8 mouse cellular contexts compared by ENCODE assay signal in the genomic region with DNA sequence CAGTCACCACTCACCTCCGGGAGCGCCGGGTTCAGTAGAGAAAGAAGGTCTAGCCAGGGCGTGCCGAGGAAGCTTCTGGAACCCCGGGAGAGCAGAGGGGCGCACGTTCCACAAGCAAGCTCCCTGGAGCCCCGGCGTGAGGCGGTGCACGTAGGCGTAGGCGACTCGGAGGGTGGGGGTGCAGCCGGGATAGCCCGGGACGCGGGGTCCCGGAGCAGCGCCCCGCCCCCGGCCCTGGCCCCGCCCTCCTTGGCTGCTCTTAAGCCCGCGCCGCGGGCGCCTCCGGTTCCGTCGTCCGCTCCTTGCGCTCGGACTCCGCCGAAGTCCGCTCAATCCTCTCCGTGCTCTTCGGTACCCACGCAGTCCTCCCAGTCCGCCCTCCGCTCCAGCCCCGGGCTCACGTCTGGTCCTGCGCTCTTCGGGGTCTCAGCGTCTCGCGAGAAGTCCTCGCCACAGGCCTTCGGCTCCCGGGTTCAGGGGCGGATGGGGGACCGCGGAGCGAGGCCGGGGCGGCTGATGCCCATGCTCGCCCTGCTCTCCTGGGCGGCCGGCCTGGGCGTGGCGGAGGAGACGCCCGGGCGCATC. TPM values are rescaled to one million over a fixed set of nuclear protein-coding genes. Genes with fewer than 3 reads are reported as not detected.
DNase-seq lines count a peak whose midpoint lies in the region; ATAC-seq and TF ChIP-seq lines count a peak whose summit lies in the region.

Gene Plod2, plus strand, starts transcription at position 247 of the 585 bp plus-strand sequence.

- TF ChIP-seq POLR2A in ES-Bruce4 (IDR thresholded peaks at IDR 0.05; ENCODE audit: insufficient read depth, low read length): peak; percentile 61
- no peak for TF ChIP-seq POLR2A in thymus, adult 2 months (IDR thresholded peaks at IDR 0.05; ENCODE audit: control insufficient read depth, extremely low read depth, insufficient read depth, low read length, poor library complexity)

- H3K4me2 ChIP-seq in forebrain, embryonic 12.5 days: peak within 1 kb of the TSS; percentile 73
- peak within 1 kb of the TSS; percentile 93 for H3K4me2 ChIP-seq in heart, embryonic 15.5 days
- H3K4me2 ChIP-seq in lung, embryonic 14.5 days: peak within 1 kb of the TSS; percentile 73
- H3K4me2 ChIP-seq in neural tube, embryonic 15.5 days: peak within 1 kb of the TSS; percentile 84

- under 1% methylated on average over 40 of the region's 67 CpGs for WGBS in forebrain, embryonic 12.5 days
- under 1% methylated on average over 62 of the region's 67 CpGs for WGBS in heart, embryonic 15.5 days
- WGBS in lung, embryonic 14.5 days: under 1% methylated on average over 64 of the region's 67 CpGs
- under 1% methylated on average over 63 of the region's 67 CpGs for WGBS in neural tube, embryonic 15.5 days
- under 1% methylated on average over 66 of the region's 67 CpGs for WGBS in thymus, adult 2 months

- H3K9ac ChIP-seq in ES-Bruce4 (ENCODE audit: low read depth, poor library complexity, severe bottlenecking): peak within 1 kb of the TSS; percentile 96
- H3K9ac ChIP-seq in forebrain, embryonic 12.5 days: peak within 1 kb of the TSS; percentile 82
- peak within 1 kb of the TSS; percentile 88 for H3K9ac ChIP-seq in heart, embryonic 15.5 days
- peak within 1 kb of the TSS; percentile 85 for H3K9ac ChIP-seq in lung, embryonic 14.5 days
- peak within 1 kb of the TSS; percentile 66 for H3K9ac ChIP-seq in neural tube, embryonic 15.5 days (replicated peaks)

- TF ChIP-seq EP300 in ES-Bruce4 (IDR thresholded peaks at IDR 0.05; ENCODE audit: insufficient read depth, low read depth, low read length): peak; percentile 4; the same call in 1 of the 2 replicates

- ATAC-seq in forebrain, embryonic 12.5 days (ENCODE audit: low FRiP score): peak; percentile 94
- ATAC-seq in heart, embryonic 15.5 days (replicated peaks; ENCODE audit: insufficient number of reproducible peaks, insufficient read depth, low FRiP score, low read depth): peak; percentile 93
- peak; percentile 94 for ATAC-seq in lung, embryonic 14.5 days (ENCODE audit: insufficient read depth)
- peak; percentile 94 for ATAC-seq in neural tube, embryonic 15.5 days (ENCODE audit: low FRiP score)

- H3K27me3 ChIP-seq in ES-Bruce4 (ENCODE audit: control insufficient read depth, insufficient read depth, low read length, poor library complexity, severe bottlenecking): peaks cover 5% of the 10 kb centered on the region
- no peaks in the 10 kb centered on the region; the same call in 1 of the 2 replicates for H3K27me3 ChIP-seq in forebrain, embryonic 12.5 days
- no peaks in the 10 kb centered on the region for H3K27me3 ChIP-seq in heart, embryonic 15.5 days
- no peaks in the 10 kb centered on the region for H3K27me3 ChIP-seq in lung, embryonic 14.5 days (ENCODE audit: insufficient read depth, low read length)
- 0 out of 2 replicates have a peak, but pooled peaks cover 3% of the 10 kb centered on the region for H3K27me3 ChIP-seq in neural tube, embryonic 15.5 days (replicated peaks)
- no peaks in the 10 kb centered on the region for H3K27me3 ChIP-seq in thymus, adult 2 months (ENCODE audit: control insufficient read depth, insufficient read depth, low read length)

- no peak for TF ChIP-seq CTCF in ES-Bruce4 (IDR thresholded peaks at IDR 0.05; ENCODE audit: low read depth, low read length)
- no peak for TF ChIP-seq CTCF in lung, embryonic 14.5 days (IDR thresholded peaks at IDR 0.05; ENCODE audit: low read depth)
- no peak for TF ChIP-seq CTCF in thymus, adult 2 months (IDR thresholded peaks at IDR 0.05; ENCODE audit: borderline replicate concordance, control insufficient read depth, extremely low read depth, insufficient read depth, low read length, poor library complexity)

- H3K36me3 ChIP-seq in ES-Bruce4 (ENCODE audit: control insufficient read depth, insufficient read depth, low read length, poor library complexity, severe bottlenecking): no peaks in the 10 kb centered on the region
- no peaks in the 10 kb centered on the region for H3K36me3 ChIP-seq in forebrain, embryonic 12.5 days (replicated peaks)
- no peaks in the 10 kb centered on the region for H3K36me3 ChIP-seq in heart, embryonic 15.5 days
- H3K36me3 ChIP-seq in lung, embryonic 14.5 days (ENCODE audit: insufficient read depth): 0 out of 2 replicates have a peak, but pooled peaks cover 4% of the 10 kb centered on the region
- no peaks in the 10 kb centered on the region for H3K36me3 ChIP-seq in neural tube, embryonic 15.5 days
- H3K36me3 ChIP-seq in thymus, adult 2 months (ENCODE audit: control insufficient read depth, insufficient read depth, low read length): no peaks in the 10 kb centered on the region

- no peaks in the 10 kb centered on the region for H3K4me1 ChIP-seq in ES-Bruce4 (ENCODE audit: control insufficient read depth, insufficient read depth, low read length)
- no peaks in the 10 kb centered on the region for H3K4me1 ChIP-seq in brown adipose tissue, adult 24 weeks (ENCODE audit: control insufficient read depth, insufficient read depth, insufficient read length, low read length)
- peaks cover 15% of the 10 kb centered on the region for H3K4me1 ChIP-seq in forebrain, embryonic 12.5 days
- peaks cover 34% of the 10 kb centered on the region for H3K4me1 ChIP-seq in heart, embryonic 15.5 days (replicated peaks)
- H3K4me1 ChIP-seq in lung, embryonic 14.5 days (ENCODE audit: insufficient read depth): peaks cover 28% of the 10 kb centered on the region
- peaks cover 31% of the 10 kb centered on the region for H3K4me1 ChIP-seq in neural tube, embryonic 15.5 days
- H3K4me1 ChIP-seq in thymus, adult 2 months (replicated peaks; ENCODE audit: control insufficient read depth, insufficient read depth, low read length): peaks cover 6% of the 10 kb centered on the region; the same call in 1 of the 2 replicates

- no peaks in the 10 kb centered on the region for H3K9me3 ChIP-seq in ES-Bruce4 (replicated peaks; ENCODE audit: control insufficient read depth, insufficient read depth, low read length, poor library complexity, severe bottlenecking)
- no peaks in the 10 kb centered on the region for H3K9me3 ChIP-seq in forebrain, embryonic 12.5 days
- H3K9me3 ChIP-seq in heart, embryonic 15.5 days (replicated peaks): no peaks in the 10 kb centered on the region
- no peaks in the 10 kb centered on the region for H3K9me3 ChIP-seq in lung, embryonic 14.5 days (ENCODE audit: low read depth, low read length)
- H3K9me3 ChIP-seq in neural tube, embryonic 15.5 days (replicated peaks): no peaks in the 10 kb centered on the region

- H3K27ac ChIP-seq in ES-Bruce4 (ENCODE audit: insufficient read depth, low read length): peak within 1 kb of the TSS; percentile 37; the same call in 1 of the 2 replicates
- H3K27ac ChIP-seq in brown adipose tissue, adult 24 weeks (replicated peaks; ENCODE audit: low read depth, low read length): peak within 1 kb of the TSS; percentile 44
- peak within 1 kb of the TSS; percentile 85 for H3K27ac ChIP-seq in forebrain, embryonic 12.5 days
- H3K27ac ChIP-seq in heart, embryonic 15.5 days: peak within 1 kb of the TSS; percentile 92
- H3K27ac ChIP-seq in lung, embryonic 14.5 days (ENCODE audit: low read depth): peak within 1 kb of the TSS; percentile 96
- peak within 1 kb of the TSS; percentile 74 for H3K27ac ChIP-seq in neural tube, embryonic 15.5 days (replicated peaks)
- no peak within 1 kb of the TSS for H3K27ac ChIP-seq in thymus, adult 2 months (ENCODE audit: control insufficient read depth, insufficient read depth, low read length)

- H3K4me3 ChIP-seq in ES-Bruce4 (ENCODE audit: low read depth, low read length): peak within 1 kb of the TSS; percentile 100
- peak within 1 kb of the TSS; percentile 70 for H3K4me3 ChIP-seq in brown adipose tissue, adult 24 weeks (ENCODE audit: insufficient read depth, low read depth, low read length)
- peak within 1 kb of the TSS; percentile 73 for H3K4me3 ChIP-seq in forebrain, embryonic 12.5 days (replicated peaks)
- H3K4me3 ChIP-seq in heart, embryonic 15.5 days: peak within 1 kb of the TSS; percentile 88
- peak within 1 kb of the TSS; percentile 76 for H3K4me3 ChIP-seq in lung, embryonic 14.5 days (ENCODE audit: low read depth, low read length)
- H3K4me3 ChIP-seq in neural tube, embryonic 15.5 days (replicated peaks): peak within 1 kb of the TSS; percentile 60
- H3K4me3 ChIP-seq in thymus, adult 2 months (ENCODE audit: control insufficient read depth, insufficient read depth, low read length): peak within 1 kb of the TSS; percentile 61

- peak; percentile 90 for DNase-seq in kidney, postnatal 10 days
- DNase-seq in lung, embryonic 14.5 days: peak; percentile 89
- peak; percentile 66 for DNase-seq in thymus, adult 2 months

RNA-seq across cellular contexts. Expression of gene Plod2, which starts in this region (rescaled TPM):
- 75.5 and 79.7 TPM in 2 replicates for polyA plus RNA-seq in ES-Bruce4 (2011; ENCODE audit: insufficient read depth, insufficient read length, low read depth, missing spikeins)
- 1.3 and 1.9 TPM in 2 replicates for polyA plus RNA-seq in brown adipose tissue, adult 24 weeks (2012; ENCODE audit: insufficient read depth, insufficient read length, missing spikeins)
- polyA plus RNA-seq in forebrain, embryonic 12.5 days (2016; fragmentation: Nextera tagmentation; extraction: Ambion mirVana): 22.8 and 23.6 TPM in 2 replicates
- polyA plus RNA-seq in heart, embryonic 15.5 days (2015; fragmentation: Nextera tagmentation; extraction: Ambion mirVana): 33.2 and 33.8 TPM in 2 replicates
- 47.4 and 48.6 TPM in 2 replicates for polyA plus RNA-seq in lung, embryonic 14.5 days (2014; fragmentation: Nextera tagmentation; extraction: Ambion mirVana)
- polyA plus RNA-seq in neural tube, embryonic 15.5 days (2015; fragmentation: Nextera tagmentation; extraction: Ambion mirVana): 13.5 and 16.2 TPM in 2 replicates
- 3.2 and 3.6 TPM in 2 replicates for polyA plus RNA-seq in thymus, adult 2 months (2012; rRNA removed)
